Mouse (Mus musculus): Measurements from ENCODE around the gene Fam20a.
A peak's percentile ranks its signal among the peaks of the same experiment; 100 is the strongest.

The Fam20a gene

GRCm38 (mm10) chr11:109653201-109653600 lies 68.9 kb downstream of the Fam20a start:
- DNase-seq (ENCODE audit: low spot score in 2 of 2) = no peak

GRCm38 (mm10) chr11:109652505-109652904 lies 69.6 kb downstream of the Fam20a start:
- DNase-seq (ENCODE audit: low spot score in 2 of 2) = no peak

GRCm38 (mm10) chr11:109651566-109652024 lies 70.5 kb downstream of the Fam20a start:
- DNase-seq (ENCODE audit: low spot score in 2 of 2) = no peak

- DNase-seq (ENCODE audit: low spot score in 2 of 2) = peak; percentile 90 to 94
Measured at GRCm38 (mm10) chr11:109650788-109651565, 71.1 kb downstream of the Fam20a start.

- DNase-seq (ENCODE audit: low spot score in 2 of 2) = peak; percentile 83 to 85
Measured at GRCm38 (mm10) chr11:109649975-109650701, 71.9 kb downstream of the Fam20a start.

- no peak for DNase-seq (ENCODE audit: low spot score in 2 of 2)
Measured at GRCm38 (mm10) chr11:109649206-109649605, 72.9 kb downstream of the Fam20a start, which contains the start of gene Prkar1a. Gene Prkar1a, plus strand, starts transcription at chr11:109649405.

- no peak for DNase-seq (ENCODE audit: low spot score in 2 of 2)
Measured at GRCm38 (mm10) chr11:109648510-109648909, 73.6 kb downstream of the Fam20a start.

GRCm38 (mm10) chr11:109641498-109642222 lies 80.4 kb downstream of the Fam20a start:
- DNase-seq (ENCODE audit: low spot score in 2 of 2) = no peak

- no peak for DNase-seq (ENCODE audit: low spot score in 2 of 2)
Measured at GRCm38 (mm10) chr11:109635871-109636395, 86.1 kb downstream of the Fam20a start.

- DNase-seq (ENCODE audit: low spot score in 2 of 2) = no peak
Measured at GRCm38 (mm10) chr11:109634928-109635327, 87.2 kb downstream of the Fam20a start.

GRCm38 (mm10) chr11:109629021-109629521 lies 93.0 kb downstream of the Fam20a start:
- DNase-seq (ENCODE audit: low spot score in 2 of 2) = no peak

- DNase-seq (ENCODE audit: low spot score in 2 of 2) = no peak
Measured at GRCm38 (mm10) chr11:109628099-109628498, 94.0 kb downstream of the Fam20a start.

GRCm38 (mm10) chr11:109627648-109628047 lies 94.4 kb downstream of the Fam20a start:
- no peak for DNase-seq (ENCODE audit: low spot score in 2 of 2)

- no peak for DNase-seq (ENCODE audit: low spot score in 2 of 2)
Measured at GRCm38 (mm10) chr11:109623238-109623637, 98.8 kb downstream of the Fam20a start.

GRCm38 (mm10) chr11:109622518-109623037 lies 99.5 kb downstream of the Fam20a start:
- no peak for DNase-seq (ENCODE audit: low spot score in 2 of 2)

GRCm38 (mm10) chr11:109621183-109621582 lies 100.9 kb downstream of the Fam20a start:
- no peak for DNase-seq (ENCODE audit: low spot score in 2 of 2)

GRCm38 (mm10) chr11:109620356-109620755 lies 101.7 kb downstream of the Fam20a start:
- DNase-seq (ENCODE audit: low spot score in 2 of 2) = no peak

Measured in right cerebral cortex, postnatal 36 days (tissue).